Mouse (Mus musculus): Measurements from ENCODE around the gene Dbf4. TPM values are rescaled to one million over a fixed set of nuclear protein-coding genes. Genes with fewer than 3 reads are reported as not detected.

Gene Dbf4
- polyA plus RNA-seq (2014; fragmentation: Nextera tagmentation; extraction: Ambion mirVana) = 65.7 and 68.2 TPM in 2 replicates

GRCm38 (mm10) chr5:8422157-8422931 is at the start of gene Dbf4, which contains the start of gene Slc25a40:
Gene Dbf4, minus strand, starts transcription at chr5:8422716.
Gene Slc25a40, plus strand, starts transcription at chr5:8422850.
- no peaks in the 10 kb centered on the region for H3K27me3 ChIP-seq (ENCODE audit: control insufficient read depth, insufficient read depth, low read length)
- H3K36me3 ChIP-seq (ENCODE audit: control insufficient read depth, insufficient read depth, low read length) = peaks cover 4% of the 10 kb centered on the region; the same call in 1 of the 2 replicates
- peak; percentile 96 for DNase-seq (ENCODE audit: low spot score)
- H3K9ac ChIP-seq (ENCODE audit: low read depth, low read length) = peak within 1 kb of the TSS; percentile 67
- peak within 1 kb of the TSS; percentile 69 for H3K27ac ChIP-seq (ENCODE audit: low read depth, low read length)
- peak within 1 kb of the TSS; percentile 41 for H3K4me2 ChIP-seq (replicated peaks; ENCODE audit: low read depth, low read length)
- under 1% methylated on average over 57 of the region's 93 CpGs for WGBS
- H3K4me3 ChIP-seq (ENCODE audit: low read depth, low read length) = peak within 1 kb of the TSS; percentile 49
- no peaks in the 10 kb centered on the region for H3K9me3 ChIP-seq (ENCODE audit: control insufficient read depth, low read length)
- H3K4me1 ChIP-seq (replicated peaks; ENCODE audit: control insufficient read depth, insufficient read depth, low read length) = no peaks in the 10 kb centered on the region
- ATAC-seq (ENCODE audit: low FRiP score) = peak; percentile 97

DNA sequence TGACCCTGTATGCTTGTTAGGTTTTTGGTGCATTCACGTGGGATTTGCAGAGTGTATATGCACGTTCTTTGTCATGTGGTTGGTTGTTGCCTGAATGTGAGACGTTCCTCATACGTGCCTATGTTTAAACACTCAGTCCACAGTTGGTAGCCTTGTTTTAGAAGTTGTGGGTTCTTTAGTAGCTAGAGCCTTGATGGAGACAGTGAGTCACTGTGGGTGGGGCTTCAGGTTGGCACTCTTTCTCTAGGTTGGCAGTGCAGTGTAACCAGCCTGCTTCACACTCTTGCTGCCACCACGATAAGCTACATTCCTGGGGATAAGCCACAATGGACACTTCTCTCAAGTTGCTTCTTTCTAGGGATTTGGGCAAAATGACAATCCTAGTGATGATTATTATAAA is 34.0 kb upstream of the Dbf4 start:
- no peak overlapping the region for H3K9ac ChIP-seq (ENCODE audit: low read depth, low read length)
- no peak overlapping the region for H3K4me3 ChIP-seq (ENCODE audit: low read depth, low read length)
- H3K4me1 ChIP-seq (replicated peaks; ENCODE audit: control insufficient read depth, insufficient read depth, low read length) = no peaks in the 10 kb centered on the region
- no peaks in the 10 kb centered on the region for H3K27me3 ChIP-seq (ENCODE audit: control insufficient read depth, insufficient read depth, low read length)
- ATAC-seq (ENCODE audit: low FRiP score) (no peak), DNase-seq (ENCODE audit: low spot score) (no peak)
- H3K27ac ChIP-seq (ENCODE audit: low read depth, low read length) = no peak overlapping the region
- no peaks in the 10 kb centered on the region for H3K9me3 ChIP-seq (ENCODE audit: control insufficient read depth, low read length)
- no peaks in the 10 kb centered on the region for H3K36me3 ChIP-seq (ENCODE audit: control insufficient read depth, insufficient read depth, low read length)
- no peak overlapping the region for H3K4me2 ChIP-seq (replicated peaks; ENCODE audit: low read depth, low read length)
- 95% methylated on average over 5 of the region's 5 CpGs for WGBS

GRCm38 (mm10) chr5:8455565-8455964 is 33.0 kb upstream of the Dbf4 start:
- no peak for ATAC-seq (ENCODE audit: low FRiP score)
- DNase-seq (ENCODE audit: low spot score) = no peak
- Histone ChIP-seq H3K4me1 (replicated peaks; ENCODE audit: control insufficient read depth, insufficient read depth, low read length) (no peaks in the 10 kb centered on the region), H3K9me3 (ENCODE audit: control insufficient read depth, low read length) (no peaks in the 10 kb centered on the region), H3K9ac (ENCODE audit: low read depth, low read length) (no peak overlapping the region), H3K4me2 (replicated peaks; ENCODE audit: low read depth, low read length) (no peak overlapping the region), H3K36me3 (ENCODE audit: control insufficient read depth, insufficient read depth, low read length) (no peaks in the 10 kb centered on the region), H3K27me3 (ENCODE audit: control insufficient read depth, insufficient read depth, low read length) (no peaks in the 10 kb centered on the region), H3K4me3 (ENCODE audit: low read depth, low read length) (no peak overlapping the region), H3K27ac (ENCODE audit: low read depth, low read length) (no peak overlapping the region)

DNA sequence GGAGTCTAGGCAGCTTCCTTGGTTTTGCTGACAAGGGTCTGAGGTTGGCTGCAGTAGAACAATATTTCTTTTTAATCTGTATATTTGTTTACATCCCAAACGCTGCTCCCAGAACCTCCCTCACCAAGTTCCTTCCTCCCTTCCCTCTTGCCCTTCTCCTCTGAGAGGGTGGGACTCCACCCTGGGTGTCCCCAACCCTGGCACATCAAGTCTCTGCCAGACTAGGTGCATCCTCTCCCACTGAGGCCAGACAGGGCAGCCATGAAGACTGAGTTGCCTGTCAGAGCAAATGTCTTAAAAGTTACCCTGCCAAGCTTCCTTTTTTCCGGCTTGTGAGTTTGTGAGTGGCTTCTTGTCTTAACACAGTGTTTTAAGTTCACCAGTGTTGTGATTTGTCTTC is 16.6 kb upstream of the Dbf4 start:
- Histone ChIP-seq H3K9ac (ENCODE audit: low read depth, low read length) (no peak overlapping the region), H3K36me3 (ENCODE audit: control insufficient read depth, insufficient read depth, low read length) (no peaks in the 10 kb centered on the region), H3K9me3 (ENCODE audit: control insufficient read depth, low read length) (no peaks in the 10 kb centered on the region), H3K4me2 (replicated peaks; ENCODE audit: low read depth, low read length) (no peak overlapping the region), H3K27ac (ENCODE audit: low read depth, low read length) (no peak overlapping the region), H3K4me3 (ENCODE audit: low read depth, low read length) (no peak overlapping the region), H3K4me1 (replicated peaks; ENCODE audit: control insufficient read depth, insufficient read depth, low read length) (no peaks in the 10 kb centered on the region), H3K27me3 (ENCODE audit: control insufficient read depth, insufficient read depth, low read length) (no peaks in the 10 kb centered on the region)
- ATAC-seq (ENCODE audit: low FRiP score) (no peak), DNase-seq (ENCODE audit: low spot score) (no peak)
- 67% methylated on average over 2 of the region's 2 CpGs for WGBS

DNA sequence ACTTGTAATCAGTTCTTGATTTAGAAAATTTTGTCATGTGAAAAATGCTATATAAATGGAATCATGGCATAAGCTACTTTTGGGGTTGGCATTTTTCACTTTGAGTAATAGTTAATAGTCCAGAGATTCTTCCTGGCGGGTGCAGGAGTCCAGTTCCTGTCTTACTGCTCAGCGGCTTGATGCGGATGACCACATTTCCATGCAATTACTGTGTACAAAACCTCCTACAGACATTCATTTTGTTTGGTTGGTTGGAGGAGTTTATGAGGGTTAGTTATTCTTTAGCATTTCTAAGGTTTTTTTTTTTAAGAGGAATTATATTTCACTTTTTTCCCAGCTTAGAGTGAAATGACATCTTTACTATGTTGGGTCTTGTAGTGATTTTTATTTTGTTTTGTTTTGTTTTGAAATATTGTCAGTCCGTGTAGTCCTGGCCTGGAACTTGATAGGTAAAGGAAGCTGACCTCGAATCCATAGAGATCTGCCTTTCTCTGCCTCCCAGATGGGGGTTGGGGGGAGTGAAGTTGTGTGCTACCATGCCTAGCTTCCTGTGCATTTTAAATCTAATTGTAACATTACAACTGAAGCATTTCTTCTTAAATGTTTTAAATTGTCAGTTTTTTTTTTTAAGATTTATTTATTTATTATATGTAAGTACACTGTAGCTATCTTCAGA is 15.1 kb upstream of the Dbf4 start:
- H3K36me3 ChIP-seq (ENCODE audit: control insufficient read depth, insufficient read depth, low read length) = no peaks in the 10 kb centered on the region
- no peaks in the 10 kb centered on the region for H3K9me3 ChIP-seq (ENCODE audit: control insufficient read depth, low read length)
- H3K4me2 ChIP-seq (replicated peaks; ENCODE audit: low read depth, low read length) = no peak overlapping the region
- no peak overlapping the region for H3K4me3 ChIP-seq (ENCODE audit: low read depth, low read length)
- 92% methylated on average over 5 of the region's 5 CpGs for WGBS
- H3K27me3 ChIP-seq (ENCODE audit: control insufficient read depth, insufficient read depth, low read length) = no peaks in the 10 kb centered on the region
- DNase-seq (ENCODE audit: low spot score) (no peak), ATAC-seq (ENCODE audit: low FRiP score) (no peak)
- no peak overlapping the region for H3K9ac ChIP-seq (ENCODE audit: low read depth, low read length)
- no peak overlapping the region for H3K27ac ChIP-seq (ENCODE audit: low read depth, low read length)
- no peaks in the 10 kb centered on the region for H3K4me1 ChIP-seq (replicated peaks; ENCODE audit: control insufficient read depth, insufficient read depth, low read length)

DNA sequence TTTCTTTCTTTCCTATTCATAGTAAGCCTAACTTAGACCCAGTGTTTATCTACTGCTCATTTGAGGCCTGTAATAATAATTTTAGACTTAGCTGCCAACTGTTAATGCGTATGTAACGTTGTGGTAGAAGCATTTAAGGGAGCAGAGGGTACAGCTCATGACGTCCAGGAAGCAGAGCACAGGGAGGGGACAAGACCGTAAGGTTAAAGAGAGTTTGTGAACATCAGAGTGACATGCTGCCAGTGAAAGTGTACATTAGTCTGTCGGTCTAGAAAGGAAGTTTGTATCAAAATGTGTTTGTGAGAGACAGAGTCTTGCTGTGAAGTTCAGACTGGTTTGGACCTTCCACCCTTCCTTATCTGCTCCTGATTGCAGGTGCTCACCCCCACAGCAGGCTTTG is 3.4 kb upstream of the Dbf4 start:
- H3K4me1 ChIP-seq (replicated peaks; ENCODE audit: control insufficient read depth, insufficient read depth, low read length) = no peaks in the 10 kb centered on the region
- DNase-seq (ENCODE audit: low spot score) (no peak), ATAC-seq (ENCODE audit: low FRiP score) (no peak)
- H3K9me3 ChIP-seq (ENCODE audit: control insufficient read depth, low read length) = no peaks in the 10 kb centered on the region
- 89% methylated on average over 5 of the region's 5 CpGs for WGBS
- no peaks in the 10 kb centered on the region for H3K27me3 ChIP-seq (ENCODE audit: control insufficient read depth, insufficient read depth, low read length)
- no peak overlapping the region for H3K9ac ChIP-seq (ENCODE audit: low read depth, low read length)
- H3K4me2 ChIP-seq (replicated peaks; ENCODE audit: low read depth, low read length) = no peak overlapping the region
- no peak overlapping the region for H3K27ac ChIP-seq (ENCODE audit: low read depth, low read length)
- H3K36me3 ChIP-seq (ENCODE audit: control insufficient read depth, insufficient read depth, low read length) = 0 out of 2 replicates have a peak, but pooled peaks cover 3% of the 10 kb centered on the region
- H3K4me3 ChIP-seq (ENCODE audit: low read depth, low read length) = no peak overlapping the region

- Histone ChIP-seq H3K4me2 (replicated peaks; ENCODE audit: low read depth, low read length) (peak overlapping the region; percentile 41), H3K27me3 (ENCODE audit: control insufficient read depth, insufficient read depth, low read length) (no peaks in the 10 kb centered on the region), H3K36me3 (ENCODE audit: control insufficient read depth, insufficient read depth, low read length) (no peaks in the 10 kb centered on the region), H3K9ac (ENCODE audit: low read depth, low read length) (peak overlapping the region; percentile 15; the same call in 1 of the 2 replicates), H3K4me3 (ENCODE audit: low read depth, low read length) (peak overlapping the region; percentile 49; the same call in 1 of the 2 replicates), H3K4me1 (replicated peaks; ENCODE audit: control insufficient read depth, insufficient read depth, low read length) (no peaks in the 10 kb centered on the region), H3K27ac (ENCODE audit: low read depth, low read length) (no peak overlapping the region), H3K9me3 (ENCODE audit: control insufficient read depth, low read length) (no peaks in the 10 kb centered on the region)
- no peak for ATAC-seq (ENCODE audit: low FRiP score)
- WGBS = 13% methylated on average over 7 of the region's 7 CpGs
- peak; percentile 25 for DNase-seq (ENCODE audit: low spot score)
Observed at GRCm38 (mm10) chr5:8424116-8424515, 1.6 kb upstream of the Dbf4 start.

DNA sequence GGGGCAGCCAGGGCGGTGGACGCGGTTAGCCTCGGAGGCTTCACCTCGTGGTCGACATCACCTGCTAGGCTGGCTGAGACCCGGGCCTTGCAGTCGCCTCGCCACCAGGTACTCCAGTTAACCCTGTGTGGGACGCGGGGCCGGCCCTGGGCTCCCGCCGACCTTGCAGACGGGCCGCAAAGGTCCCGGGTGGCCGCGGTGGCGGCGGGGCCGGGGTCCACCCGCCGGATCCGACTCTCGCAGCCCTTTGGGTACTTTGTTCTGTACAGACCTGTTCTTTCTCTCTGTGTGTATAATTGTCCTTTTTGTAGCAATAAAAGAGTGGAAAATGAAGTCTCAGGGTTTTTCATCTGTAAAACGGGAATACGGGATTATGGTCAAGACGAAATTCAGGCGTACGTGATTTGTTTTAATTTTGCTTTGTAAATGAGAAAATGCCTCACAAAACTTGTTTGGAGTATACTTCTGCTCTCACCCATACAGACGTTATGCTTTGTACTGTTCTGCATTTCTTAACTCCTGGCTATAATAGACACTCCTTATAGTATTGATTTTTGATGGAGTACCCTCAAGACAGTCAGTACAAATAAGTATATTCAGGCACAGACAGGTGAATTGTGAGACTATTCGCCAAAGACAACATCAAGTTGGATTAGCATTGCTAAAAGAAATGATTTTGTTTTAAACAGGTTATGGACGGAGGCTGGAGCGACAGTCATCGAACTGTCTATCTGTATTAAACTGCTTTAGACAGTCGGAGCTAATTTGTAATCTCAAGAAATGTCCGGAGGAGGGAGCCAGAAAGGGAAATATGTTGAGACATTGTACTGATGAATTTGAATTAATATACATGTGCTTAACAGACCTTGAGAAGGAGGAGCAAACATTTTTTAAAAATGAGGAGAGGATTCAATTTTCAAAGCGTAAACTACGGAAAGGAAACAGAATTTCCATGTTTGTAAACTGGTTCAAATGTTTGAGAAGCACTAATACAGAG is 714 bp upstream of the Dbf4 start:
- Histone ChIP-seq H3K27me3 (ENCODE audit: control insufficient read depth, insufficient read depth, low read length) (no peaks in the 10 kb centered on the region), H3K9ac (ENCODE audit: low read depth, low read length) (peak overlapping the region; percentile 67), H3K4me1 (replicated peaks; ENCODE audit: control insufficient read depth, insufficient read depth, low read length) (no peaks in the 10 kb centered on the region), H3K36me3 (ENCODE audit: control insufficient read depth, insufficient read depth, low read length) (no peaks in the 10 kb centered on the region), H3K9me3 (ENCODE audit: control insufficient read depth, low read length) (no peaks in the 10 kb centered on the region), H3K27ac (ENCODE audit: low read depth, low read length) (peak overlapping the region; percentile 42; the same call in 1 of the 2 replicates), H3K4me2 (replicated peaks; ENCODE audit: low read depth, low read length) (peak overlapping the region; percentile 41), H3K4me3 (ENCODE audit: low read depth, low read length) (peak overlapping the region; percentile 49)
- 1% methylated on average over 40 of the region's 40 CpGs for WGBS
- DNase-seq (ENCODE audit: low spot score) (peak; percentile 38), ATAC-seq (ENCODE audit: low FRiP score) (peak; percentile 26)
